Mouse (Mus musculus): ENCODE measurements at regions not wholly inside any gene's neighbourhood (a gene's known extent, or its start where the extent isn't known, plus 50 kb on each side); places are given as distances from the start of the nearest gene placed in this dataset.

- Histone ChIP-seq H3K27ac (ENCODE audit: insufficient read depth, low read depth) (no peak overlapping the region), H3K9me3 (replicated peaks; ENCODE audit: low read length) (peaks cover 93% of the 10 kb centered on the region), H3K36me3 (replicated peaks in 1 of 2; ENCODE audit: control insufficient read depth in 1 of 2, insufficient read depth in 1 of 2, low read length in 1 of 2) (no peaks in the 10 kb centered on the region), H3K27me3 (replicated peaks) (no peaks in the 10 kb centered on the region), H3K4me2 (ENCODE audit: insufficient read depth, low read depth, poor library complexity, severe bottlenecking) (no peak overlapping the region), H3K79me2 (replicated peaks; ENCODE audit: control insufficient read depth, extremely low read depth, insufficient read depth, poor library complexity, severe bottlenecking) (no peaks in the 10 kb centered on the region), H3K4me1 (ENCODE audit: control insufficient read depth in 1 of 2, insufficient read depth in 2 of 2) (no peaks in the 10 kb centered on the region), H3K4me3 (replicated peaks in 1 of 3; ENCODE audit: low read depth in 2 of 3, low read length in 2 of 3, poor library complexity in 1 of 3) (no peak overlapping the region), H3K9ac (ENCODE audit: insufficient read depth, low read depth) (no peak overlapping the region)
- TF ChIP-seq POLR2AphosphoS2 (IDR thresholded peaks at IDR 0.05; ENCODE audit: low read depth, low read length) (no peak), MEF2A (IDR thresholded peaks at IDR 0.05; ENCODE audit: borderline replicate concordance, low read depth, low read length) (no peak), CHD1 (IDR thresholded peaks at IDR 0.05; ENCODE audit: low read depth, low read length) (no peak), JUND (conservative IDR thresholded peaks at IDR 0.05; ENCODE audit: low read depth, low read length) (no peak), ZMIZ1 (IDR thresholded peaks at IDR 0.05; ENCODE audit: low read depth, low read length) (no peak), ELF1 (IDR thresholded peaks at IDR 0.05; ENCODE audit: low read depth, low read length) (no peak), IRF4 (IDR thresholded peaks at IDR 0.05; ENCODE audit: low read depth, low read length) (no peak), E2F4 (IDR thresholded peaks at IDR 0.05; ENCODE audit: insufficient replicate concordance, low read depth, low read length) (no peak), CTCF (conservative IDR thresholded peaks at IDR 0.05 in 1 of 2, IDR thresholded peaks at IDR 0.05 in 1 of 2; ENCODE audit: low read depth in 2 of 2, low read length in 2 of 2) (no peak), ZC3H11A (IDR thresholded peaks at IDR 0.05; ENCODE audit: low read depth, low read length) (no peak), TBP (conservative IDR thresholded peaks at IDR 0.05; ENCODE audit: low read depth, low read length) (no peak), RCOR1 (conservative IDR thresholded peaks at IDR 0.05; ENCODE audit: low read depth, low read length) (no peak)
- in situ Hi-C loops (cut with MboI; ENCODE audit: low pct_ligation_motif_present, low pct_unique_long_range_greater_than_20kb, low sequenced_read_pairs) (no loop called here), dilution Hi-C loops (cut with MboI; ENCODE audit: extremely low pct_ligation_motif_present, extremely low pct_unique_long_range_greater_than_20kb, low sequenced_read_pairs) (no loop called here)
- DNase-seq (ENCODE audit: extremely low read depth) = no peak
Observed at GRCm38 (mm10) chr5:111996806-111997205, 255.5 kb downstream of the Cryba4 start.

GRCm38 (mm10) chr5:112001742-112002701 lies 250.3 kb downstream of the Cryba4 start:
- H3K27me3 ChIP-seq (replicated peaks) = no peaks in the 10 kb centered on the region
- dilution Hi-C loops (cut with MboI; ENCODE audit: extremely low pct_ligation_motif_present, extremely low pct_unique_long_range_greater_than_20kb, low sequenced_read_pairs) (no loop called here), in situ Hi-C loops (cut with MboI; ENCODE audit: low pct_ligation_motif_present, low pct_unique_long_range_greater_than_20kb, low sequenced_read_pairs) (no loop called here)
- no peak for DNase-seq (ENCODE audit: extremely low read depth)
- no peak overlapping the region for H3K4me2 ChIP-seq (ENCODE audit: insufficient read depth, low read depth, poor library complexity, severe bottlenecking)
- H3K79me2 ChIP-seq (replicated peaks; ENCODE audit: control insufficient read depth, extremely low read depth, insufficient read depth, poor library complexity, severe bottlenecking) = no peaks in the 10 kb centered on the region
- no peak overlapping the region for H3K9ac ChIP-seq (ENCODE audit: insufficient read depth, low read depth)
- H3K36me3 ChIP-seq (replicated peaks in 1 of 2; ENCODE audit: control insufficient read depth in 1 of 2, insufficient read depth in 1 of 2, low read length in 1 of 2) = no peaks in the 10 kb centered on the region
- no peak overlapping the region for H3K27ac ChIP-seq (ENCODE audit: insufficient read depth, low read depth)
- TF ChIP-seq MAFK (IDR thresholded peaks at IDR 0.05; ENCODE audit: insufficient replicate concordance, low read length) (no peak), ZC3H11A (IDR thresholded peaks at IDR 0.05; ENCODE audit: low read depth, low read length) (no peak), SIN3A (IDR thresholded peaks at IDR 0.05; ENCODE audit: low read length) (no peak), BHLHE40 (IDR thresholded peaks at IDR 0.05; ENCODE audit: low read depth, low read length) (no peak)
- no peaks in the 10 kb centered on the region for H3K4me1 ChIP-seq (ENCODE audit: control insufficient read depth in 1 of 2, insufficient read depth in 2 of 2)
- peak overlapping the region in 1 of 3 experiments; percentile 1 for H3K4me3 ChIP-seq (replicated peaks in 1 of 3; ENCODE audit: low read depth in 2 of 3, low read length in 2 of 3, poor library complexity in 1 of 3)
- H3K9me3 ChIP-seq (replicated peaks; ENCODE audit: low read length) = peaks cover 86% of the 10 kb centered on the region

Data from CH12.LX (cell line).